ENCODE assay signal across 12 mouse cellular contexts in the genomic region with DNA sequence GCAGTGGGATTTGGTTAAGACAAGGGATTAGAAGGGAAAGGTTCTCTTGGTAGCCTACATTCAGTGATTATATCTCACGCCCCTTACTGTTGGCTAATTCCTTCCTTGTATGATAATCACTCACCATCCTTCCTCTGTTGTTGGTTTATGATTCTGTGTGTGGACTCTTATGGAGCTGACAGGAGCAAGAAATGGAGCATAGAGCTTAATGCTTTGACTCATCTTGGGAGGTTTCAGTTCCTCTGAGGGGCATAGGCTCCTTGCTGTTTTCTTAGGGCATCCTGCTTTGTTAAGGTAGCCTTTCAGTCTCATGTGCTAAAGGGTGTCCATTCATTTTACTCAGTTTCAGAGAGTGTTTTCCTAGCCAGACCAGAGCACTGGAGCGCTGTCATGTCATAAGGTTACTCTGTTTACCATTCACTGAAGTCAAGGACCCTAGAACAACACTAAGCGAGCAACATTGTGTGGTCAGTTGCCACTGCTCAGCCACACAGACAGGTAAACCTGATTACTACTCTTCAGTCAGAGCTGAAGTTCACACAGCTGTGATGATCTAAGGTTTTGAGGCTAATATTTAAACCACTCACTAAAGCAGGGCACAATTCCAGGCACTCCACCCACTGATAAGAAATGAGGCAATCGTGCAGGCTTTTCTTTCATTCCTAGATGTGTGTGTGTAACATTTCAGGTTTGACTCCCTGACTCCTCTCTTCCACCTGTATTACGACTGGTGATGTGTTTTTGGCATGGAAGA. TPM values are rescaled to one million over a fixed set of nuclear protein-coding genes. Genes with fewer than 3 reads are reported as not detected.
A peak's percentile ranks its signal among the peaks of the same experiment; 100 is the strongest.
DNase-seq lines count a peak whose midpoint lies in the region; ATAC-seq and TF ChIP-seq lines count a peak whose summit lies in the region.
"Had no signal": no experiment of that assay in that cellular context is flagged by ENCODE, and none has a peak within 500 bp of the region (broad histone marks: within the 10 kb centered on the region; RNA-seq: fewer than 3 reads in every experiment).

No protein-coding gene starts in this region.

- TF ChIP-seq CTCF in kidney, adult 2 months (conservative IDR thresholded peaks at IDR 0.05; ENCODE audit: insufficient read depth, insufficient read length, low read depth, low read length): no peak
- TF ChIP-seq CTCF in intestine, postnatal 0 days (IDR thresholded peaks at IDR 0.05; ENCODE audit: low read depth): no peak

- no peaks in the 10 kb centered on the region for H3K27me3 ChIP-seq in kidney, adult 2 months (replicated peaks; ENCODE audit: control insufficient read depth, insufficient read depth, low read length)
- H3K27me3 ChIP-seq in intestine, postnatal 0 days (replicated peaks; ENCODE audit: control insufficient read depth, insufficient read depth, low read length): no peaks in the 10 kb centered on the region
- H3K27me3 ChIP-seq in lung, embryonic 15.5 days: no peaks in the 10 kb centered on the region
- no peaks in the 10 kb centered on the region for H3K27me3 ChIP-seq in stomach, embryonic 14.5 days (ENCODE audit: control insufficient read depth, insufficient read depth, low read length)
- H3K27me3 ChIP-seq: forebrain, embryonic 13.5 days had no signal

- peak overlapping the region; percentile 31; the same call in 1 of the 2 replicates for H3K27ac ChIP-seq in kidney, adult 2 months (ENCODE audit: insufficient read depth, low read depth, low read length)
- peak overlapping the region; percentile 78 for H3K27ac ChIP-seq in intestine, postnatal 0 days (ENCODE audit: low read depth, low read length)
- H3K27ac ChIP-seq in lung, embryonic 15.5 days: peak overlapping the region; percentile 55
- H3K27ac ChIP-seq in stomach, embryonic 14.5 days (ENCODE audit: low read length): peak overlapping the region; percentile 11; the same call in 1 of the 2 replicates
- H3K27ac ChIP-seq: forebrain, embryonic 13.5 days had no signal

- no peaks in the 10 kb centered on the region for H3K36me3 ChIP-seq in kidney, adult 2 months (ENCODE audit: control insufficient read depth, insufficient read depth, low read length)
- no peaks in the 10 kb centered on the region for H3K36me3 ChIP-seq in intestine, postnatal 0 days (ENCODE audit: control insufficient read depth, insufficient read depth)
- no peaks in the 10 kb centered on the region for H3K36me3 ChIP-seq in lung, embryonic 15.5 days
- H3K36me3 ChIP-seq in stomach, embryonic 14.5 days (ENCODE audit: control insufficient read depth, insufficient read depth, low read length): no peaks in the 10 kb centered on the region

- H3K4me2 ChIP-seq in intestine, postnatal 0 days (replicated peaks; ENCODE audit: low read depth): peak overlapping the region; percentile 37
- H3K4me2 ChIP-seq in lung, embryonic 15.5 days: no peak overlapping the region
- no peak overlapping the region for H3K4me2 ChIP-seq in stomach, embryonic 14.5 days (replicated peaks; ENCODE audit: low read depth, low read length)
- H3K4me2 ChIP-seq: forebrain, embryonic 13.5 days; midbrain, embryonic 11.5 days had no signal

- no peaks in the 10 kb centered on the region for H3K9me3 ChIP-seq in intestine, postnatal 0 days (ENCODE audit: control insufficient read depth)
- H3K9me3 ChIP-seq in lung, embryonic 15.5 days: no peaks in the 10 kb centered on the region
- no peaks in the 10 kb centered on the region for H3K9me3 ChIP-seq in stomach, embryonic 14.5 days (ENCODE audit: control insufficient read depth, low read depth, low read length)
- H3K9me3 ChIP-seq: forebrain, embryonic 13.5 days had no signal

- H3K4me1 ChIP-seq in kidney, adult 2 months (ENCODE audit: control insufficient read depth, insufficient read depth, low read length): peaks cover 11% of the 10 kb centered on the region
- H3K4me1 ChIP-seq in intestine, postnatal 0 days (replicated peaks; ENCODE audit: control insufficient read depth, insufficient read depth, low read length): peaks cover 6% of the 10 kb centered on the region; the same call in 1 of the 2 replicates
- no peaks in the 10 kb centered on the region for H3K4me1 ChIP-seq in lung, embryonic 15.5 days
- no peaks in the 10 kb centered on the region for H3K4me1 ChIP-seq in stomach, embryonic 14.5 days (ENCODE audit: control insufficient read depth, insufficient read depth, low read length)
- H3K4me1 ChIP-seq: forebrain, embryonic 13.5 days had no signal

- no peak overlapping the region for H3K9ac ChIP-seq in intestine, postnatal 0 days (ENCODE audit: low read depth, low read length)
- no peak overlapping the region for H3K9ac ChIP-seq in lung, embryonic 15.5 days
- H3K9ac ChIP-seq in stomach, embryonic 14.5 days (replicated peaks; ENCODE audit: low read depth, low read length): no peak overlapping the region
- H3K9ac ChIP-seq: forebrain, embryonic 13.5 days had no signal

- ATAC-seq in intestine, postnatal 0 days: peak; percentile 92
- peak; percentile 87; the same call in 1 of the 2 replicates for ATAC-seq in lung, embryonic 15.5 days (ENCODE audit: borderline replicate concordance, extremely low read depth, low FRiP score, low TSS enrichment)
- peak; percentile 78 for ATAC-seq in stomach, embryonic 14.5 days (ENCODE audit: insufficient number of reproducible peaks, insufficient read depth, low FRiP score, low read depth)
- ATAC-seq: forebrain, embryonic 13.5 days; inflammation-experienced regulatory T-cells, adult 6 months had no signal

- DNase-seq in kidney, adult 2 months: peak; percentile 71
- DNase-seq in kidney, postnatal 10 days: no peak
- no peak for DNase-seq in retina, postnatal 1 day
- no peak for DNase-seq in MN1 (ENCODE audit: low spot score)
- DNase-seq in heart, adult 11 months: no peak
- DNase-seq: adrenal gland, postnatal 25 days had no signal

- 58% methylated on average over 5 of the region's 5 CpGs for WGBS in kidney, adult 2 months
- whole genome bisulfite sequencing in intestine, postnatal 0 days: 37% methylated on average over 5 of the region's 5 CpGs
- WGBS in lung, embryonic 15.5 days: 55% methylated on average over 5 of the region's 5 CpGs
- 60% methylated on average over 5 of the region's 5 CpGs for WGBS in stomach, embryonic 14.5 days

- H3K4me3 ChIP-seq in kidney, adult 2 months (ENCODE audit: insufficient read depth, low read depth, low read length): no peak overlapping the region
- no peak overlapping the region for H3K4me3 ChIP-seq in intestine, postnatal 0 days (ENCODE audit: low read depth, low read length)
- H3K4me3 ChIP-seq in lung, embryonic 15.5 days: no peak overlapping the region
- H3K4me3 ChIP-seq in stomach, embryonic 14.5 days (ENCODE audit: low read depth, low read length): no peak overlapping the region
- H3K4me3 ChIP-seq: forebrain, embryonic 13.5 days had no signal

- TF ChIP-seq POLR2A in kidney, adult 2 months (IDR thresholded peaks at IDR 0.05; ENCODE audit: low read depth, low read length): no peak

RNA-seq across cellular contexts. Expression of a gene that starts 13.7 kb away (rescaled TPM):
- 15.7 and 17.6 TPM in 2 replicates for polyA plus RNA-seq in kidney, adult 2 months (2012; rRNA removed)
- polyA plus RNA-seq in intestine, postnatal 0 days (2015; fragmentation: Nextera tagmentation; extraction: Ambion mirVana): 9.2 TPM in 2 replicates
- 11.7 and 12.5 TPM in 2 replicates for polyA plus RNA-seq in lung, embryonic 15.5 days (2015; fragmentation: Nextera tagmentation; extraction: Ambion mirVana)
- polyA plus RNA-seq in stomach, embryonic 14.5 days (2014; fragmentation: Nextera tagmentation; extraction: Ambion mirVana): 3.4 and 3.8 TPM in 2 replicates

Comparison
In these comparisons a context has a peak if more than half of its experiments do, and no peak if none do; other contexts are left out.
1. H3K27ac ChIP-seq: peak in every context shown above with its lines; median percentile 78 in intestine, postnatal 0 days; 55 in lung, embryonic 15.5 days; 31 in kidney, adult 2 months; 11 in stomach, embryonic 14.5 days.